8 mouse cellular contexts compared by ENCODE assay signal in the genomic region with DNA sequence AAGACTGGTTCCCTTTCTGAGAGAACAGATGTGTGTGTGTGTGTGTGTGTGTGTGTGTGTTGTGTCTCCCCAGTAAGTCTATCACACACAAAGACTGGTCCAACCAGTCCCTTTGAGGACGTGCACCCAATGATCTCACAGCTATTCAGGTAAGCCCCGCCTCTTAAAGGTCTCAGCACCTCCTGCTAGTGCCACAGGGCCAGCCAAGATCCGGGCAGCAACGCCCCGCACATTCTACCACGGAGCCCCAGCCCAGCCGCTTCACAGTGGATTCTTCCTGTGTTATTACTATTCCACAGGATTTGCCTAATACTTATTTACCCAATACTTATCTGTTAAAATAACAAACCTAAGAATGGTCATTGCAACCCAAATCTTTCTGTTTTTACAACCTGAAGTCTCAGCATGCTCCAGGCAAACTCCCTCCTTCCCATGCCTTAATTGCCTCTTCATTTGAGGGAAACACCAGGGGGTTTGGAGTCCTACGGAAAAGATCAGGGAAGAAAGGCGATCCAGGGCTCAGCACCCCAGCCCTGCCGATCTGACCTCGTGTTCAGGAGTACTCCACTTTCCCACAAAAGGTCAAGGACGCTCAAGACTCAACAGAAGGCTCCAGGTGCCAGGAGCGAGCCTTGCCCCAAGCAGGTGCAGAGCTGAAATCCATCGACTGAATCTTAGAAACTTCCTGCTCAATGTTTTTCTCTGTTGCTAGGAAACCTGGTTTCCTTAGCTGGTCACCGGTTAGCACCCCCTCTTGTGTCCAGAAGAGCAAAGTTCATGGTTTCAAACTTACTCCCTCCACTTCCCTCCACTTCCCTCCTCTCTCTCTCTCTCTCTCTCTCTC. TPM values are rescaled to one million over a fixed set of nuclear protein-coding genes. Genes with fewer than 3 reads are reported as not detected.
A peak's percentile ranks its signal among the peaks of the same experiment; 100 is the strongest.
DNase-seq lines count a peak whose midpoint lies in the region; ATAC-seq lines count a peak whose summit lies in the region.

No protein-coding gene starts in this region.

- peaks cover 3% of the 10 kb centered on the region for H3K27me3 ChIP-seq in megakaryocyte, embryonic 14.5 days (replicated peaks)
- no peaks in the 10 kb centered on the region for H3K27me3 ChIP-seq in stomach, embryonic 14.5 days (ENCODE audit: control insufficient read depth, insufficient read depth, low read length)

- 2% methylated on average over 15 of the region's 15 CpGs for WGBS in stomach, embryonic 14.5 days

- no peaks in the 10 kb centered on the region for H3K36me3 ChIP-seq in megakaryocyte, embryonic 14.5 days (replicated peaks; ENCODE audit: low read length)
- no peaks in the 10 kb centered on the region for H3K36me3 ChIP-seq in stomach, embryonic 14.5 days (ENCODE audit: control insufficient read depth, insufficient read depth, low read length)

- intact Hi-C loops in heart, postnatal 10 days (cut with DNase I), result loop anchor here (1.0 kb wide), 1 partner anchor 43 kb away; no protein-coding TSS in a partner anchor

- peaks cover 7% of the 10 kb centered on the region for H3K9me3 ChIP-seq in megakaryocyte, embryonic 14.5 days
- H3K9me3 ChIP-seq in stomach, embryonic 14.5 days (ENCODE audit: control insufficient read depth, low read depth, low read length), result no peaks in the 10 kb centered on the region

- DNase-seq in 3134 (ENCODE audit: extremely low read depth, insufficient read length, low spot score) (peak; percentile 35), ZHBTc4 (ENCODE audit: low read depth, low spot score) (peak; percentile 90)
- peak; percentile 63 for DNase-seq in fat pad, adult 2 months (ENCODE audit: extremely low read depth, low read depth, low spot score)
- peak; percentile 74 to 79 for DNase-seq in heart, postnatal 10 days
- peak; percentile 72 to 89 for DNase-seq in kidney, postnatal 25 days
- no peak for DNase-seq in cerebellum, adult 18-20 months

- H3K9ac ChIP-seq in stomach, embryonic 14.5 days (replicated peaks; ENCODE audit: low read depth, low read length), result no peak overlapping the region

- peak; percentile 96 for ATAC-seq in stomach, embryonic 14.5 days (ENCODE audit: insufficient number of reproducible peaks, insufficient read depth, low FRiP score, low read depth)

- H3K4me3 ChIP-seq in megakaryocyte, embryonic 14.5 days (replicated peaks), result peak overlapping the region; percentile 89
- H3K4me3 ChIP-seq in stomach, embryonic 14.5 days (ENCODE audit: low read depth, low read length), result no peak overlapping the region

- peak overlapping the region; percentile 78 for H3K27ac ChIP-seq in stomach, embryonic 14.5 days (ENCODE audit: low read length)

- H3K4me1 ChIP-seq in megakaryocyte, embryonic 14.5 days, result peaks cover 36% of the 10 kb centered on the region
- 0 out of 2 replicates have a peak, but pooled peaks cover 9% of the 10 kb centered on the region for H3K4me1 ChIP-seq in stomach, embryonic 14.5 days (ENCODE audit: control insufficient read depth, insufficient read depth, low read length)

- H3K4me2 ChIP-seq in stomach, embryonic 14.5 days (replicated peaks; ENCODE audit: low read depth, low read length), result peak overlapping the region; percentile 35

RNA-seq across cellular contexts. Expression of a gene that starts 41.5 kb away (rescaled TPM):
- 100 to 1,000 TPM; 111 to 119 TPM for total RNA-seq in heart, postnatal 10 days (2021)
- 4.2 and 27.8 TPM in 2 replicates for polyA plus RNA-seq in megakaryocyte, embryonic 14.5 days (2012; ENCODE audit: insufficient read depth, low replicate concordance)
- polyA plus RNA-seq in stomach, embryonic 14.5 days (2014; fragmentation: Nextera tagmentation; extraction: Ambion mirVana), result 129 and 131 TPM in 2 replicates

RNA-seq across cellular contexts. Expression of a gene that starts 44.3 kb away (rescaled TPM):
- total RNA-seq in heart, postnatal 10 days (2021), result under 1 TPM; 0.60 TPM
- polyA plus RNA-seq in megakaryocyte, embryonic 14.5 days (2012; ENCODE audit: insufficient read depth, low replicate concordance), result 650 and 2,177 TPM in 2 replicates
- 3.3 and 4.8 TPM in 2 replicates for polyA plus RNA-seq in stomach, embryonic 14.5 days (2014; fragmentation: Nextera tagmentation; extraction: Ambion mirVana)

RNA-seq across cellular contexts. Expression of a gene that starts 56.4 kb away (rescaled TPM):
- total RNA-seq in heart, postnatal 10 days (2021), result 10 to 100 TPM; 73.0 to 87.4 TPM
- 7.0 and 7.1 TPM in 2 replicates for polyA plus RNA-seq in megakaryocyte, embryonic 14.5 days (2012; ENCODE audit: insufficient read depth, low replicate concordance)
- polyA plus RNA-seq in stomach, embryonic 14.5 days (2014; fragmentation: Nextera tagmentation; extraction: Ambion mirVana), result 27.7 and 31.0 TPM in 2 replicates

Comparison
In these comparisons a context has a peak if more than half of its experiments do, and no peak if none do; other contexts are left out.
1. DNase-seq: peak in 3134 (single experiment), ZHBTc4 (single experiment), fat pad, adult 2 months (single experiment), heart, postnatal 10 days (2 of 2) and kidney, postnatal 25 days (2 of 2); none in cerebellum, adult 18-20 months (0 of 2).
2. RNA of a gene that starts 44.3 kb away (polyA plus RNA-seq): 650 to 2,177 TPM in megakaryocyte, embryonic 14.5 days; 3.3 to 4.8 TPM in stomach, embryonic 14.5 days; every median in the first group is over 100 times any median in the second.